Mouse (Mus musculus): ENCODE measurements around the gene Axdnd1. TPM values are rescaled to one million over a fixed set of nuclear protein-coding genes. Genes with fewer than 3 reads are reported as not detected.
"Not testable (repeated sequence)": the region's sequence is repeated elsewhere in the genome, so short reads cannot be mapped to it uniquely, and the experiment has no call there.

The Axdnd1 gene
- polyA plus RNA-seq, 1 experiment, result 0.06 TPM

DNA sequence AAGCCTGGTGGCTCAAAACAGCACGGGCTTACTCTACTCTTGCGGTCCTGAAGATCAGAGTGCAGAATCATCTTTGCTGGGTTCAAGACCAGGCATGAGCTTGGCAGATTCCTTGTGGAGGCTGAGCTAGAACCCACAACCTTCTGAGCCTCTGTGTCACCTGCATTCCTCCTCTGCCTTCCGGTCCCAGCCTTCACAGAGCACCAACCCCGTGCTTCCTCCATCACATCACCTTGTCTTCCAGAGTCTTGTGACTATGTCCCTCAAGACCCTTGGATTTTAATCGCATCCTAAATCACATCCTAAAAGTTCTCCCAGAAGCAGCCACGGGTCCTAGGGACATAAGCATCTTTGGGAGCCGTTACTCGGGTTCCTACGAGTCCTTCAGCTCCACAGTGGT is 97.8 kb downstream of the Axdnd1 start:
- DNase-seq (ENCODE audit: low spot score), result no peak

DNA sequence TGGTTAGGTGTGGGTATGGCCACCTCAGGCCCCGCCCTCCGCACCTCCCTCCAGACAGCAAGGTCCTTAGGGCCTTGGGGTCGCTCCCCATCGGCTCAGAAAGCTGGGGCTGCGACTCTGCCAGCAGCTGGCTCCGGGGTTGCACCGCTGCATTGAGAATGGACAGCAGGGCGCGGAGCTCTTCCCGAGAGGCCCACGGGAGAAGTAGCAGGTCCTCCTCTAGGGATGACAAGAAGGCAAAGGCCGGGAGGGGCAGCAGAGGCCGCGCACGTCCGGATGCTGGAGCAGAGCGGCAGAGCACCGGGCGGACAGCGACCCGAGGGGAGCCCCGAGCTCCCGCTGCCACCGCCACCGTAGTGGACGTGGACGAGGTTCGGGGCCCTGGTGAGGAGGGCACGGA is 110.3 kb downstream of the Axdnd1 start, which contains the start of gene Nphs2:
Gene Nphs2, plus strand, starts transcription at position 98 of the 400 bp plus-strand sequence.
- DNase-seq (ENCODE audit: low spot score), result no peak

DNA sequence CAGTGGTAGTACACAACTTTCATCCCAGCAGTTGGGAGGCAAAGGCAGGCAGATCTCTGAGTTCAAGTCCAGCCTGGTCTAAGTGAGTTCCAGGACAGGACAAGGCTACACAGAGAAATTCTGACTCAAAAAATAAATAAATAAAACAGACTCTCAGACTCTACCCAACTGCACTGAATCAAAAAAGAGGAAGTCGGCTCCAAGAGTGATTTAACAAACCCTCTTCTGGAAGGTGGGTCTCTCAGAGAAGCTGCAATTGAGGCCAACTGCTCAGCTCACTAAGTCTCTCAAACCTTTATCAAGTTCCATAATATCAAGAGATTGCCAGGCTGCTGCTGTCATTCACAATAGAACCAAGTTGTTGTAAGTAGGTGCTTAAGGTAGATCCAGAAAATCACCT is 112.4 kb downstream of the Axdnd1 start:
- no peak for DNase-seq (ENCODE audit: low spot score)

DNA sequence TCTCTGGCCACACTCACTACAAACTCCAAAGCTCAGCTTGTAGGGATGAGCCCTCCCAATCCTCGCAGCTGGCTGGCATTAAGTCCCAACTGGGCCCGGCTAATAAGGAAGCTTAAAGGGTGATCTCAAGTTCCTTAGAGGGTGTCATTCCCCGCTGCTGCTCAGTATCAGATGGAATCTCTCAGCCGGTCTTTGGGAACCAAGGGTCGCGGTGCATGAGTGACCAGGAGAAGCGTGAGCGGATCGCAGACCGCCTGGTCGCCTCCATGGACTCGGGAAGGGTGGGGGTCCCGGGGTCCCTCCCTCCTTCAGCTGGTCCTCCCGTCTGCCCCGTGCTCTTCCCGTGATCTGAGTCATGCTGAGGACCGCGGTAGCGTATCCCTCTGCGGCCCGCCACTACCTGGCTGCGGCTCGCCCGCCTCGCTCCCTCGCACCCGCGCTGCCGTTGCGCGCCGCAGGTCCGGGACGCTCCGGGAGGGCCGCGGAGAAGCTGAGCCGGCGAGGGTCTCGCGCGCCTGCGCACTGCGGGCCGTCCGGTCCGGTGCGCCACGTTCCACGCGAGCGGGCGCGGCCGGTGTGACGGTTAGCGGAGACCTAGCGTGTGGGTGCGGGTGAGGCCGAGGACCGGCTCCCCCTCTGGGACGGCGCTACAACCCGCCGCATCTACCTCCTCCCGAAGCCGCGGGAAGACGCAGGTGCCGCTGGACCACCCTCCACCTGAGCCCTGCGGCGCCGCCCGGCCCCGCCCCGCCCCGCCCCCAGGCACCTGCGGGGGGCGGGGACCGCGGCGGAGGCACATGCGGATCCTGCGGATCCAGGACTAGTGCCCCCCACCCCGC is 117.8 kb downstream of the Axdnd1 start, which contains the start of gene Tdrd5:
Gene Tdrd5, minus strand, starts transcription at position 754 of the 839 bp plus-strand sequence.
- DNase-seq (ENCODE audit: low spot score), result peak; percentile 24

DNA sequence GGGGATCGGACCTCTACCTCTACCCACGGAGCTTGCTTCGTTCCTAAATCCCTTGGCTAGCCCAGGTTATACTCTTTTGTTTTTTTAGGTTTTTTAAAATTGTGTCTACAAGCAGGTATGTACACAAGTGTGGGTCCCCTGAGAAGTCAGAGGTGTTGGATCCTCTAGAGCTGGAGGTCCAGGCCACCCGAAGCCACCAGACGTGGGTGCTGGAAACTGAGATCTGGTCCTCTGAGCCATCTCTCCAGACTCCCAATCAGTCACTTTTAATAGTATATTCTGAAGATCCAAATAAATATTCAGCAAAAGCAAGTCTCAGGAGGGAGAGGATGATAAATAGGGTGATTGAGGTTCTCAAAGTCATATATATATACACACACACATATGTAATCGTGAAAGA is 130.9 kb downstream of the Axdnd1 start:
- no peak for DNase-seq (ENCODE audit: low spot score)

DNA sequence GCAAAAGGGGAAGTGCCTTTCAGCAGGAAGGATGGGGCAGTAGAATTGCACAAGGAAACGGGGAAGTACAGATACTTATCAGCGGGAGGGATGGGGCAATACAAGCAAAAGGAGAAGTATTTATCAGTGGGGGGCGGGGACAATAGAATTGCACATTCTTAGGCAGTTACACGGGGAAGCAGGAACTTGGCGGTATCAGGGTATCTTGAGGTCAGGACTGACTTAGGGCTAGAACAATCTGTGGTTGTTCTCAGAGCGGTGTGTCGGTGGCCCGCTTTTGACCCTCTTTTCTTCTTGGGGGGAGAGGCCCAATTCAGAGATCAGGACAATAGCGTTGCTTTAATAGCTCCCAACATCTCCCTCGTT is 131.8 kb downstream of the Axdnd1 start:
- not testable (repeated sequence) for DNase-seq (ENCODE audit: low spot score)

DNA sequence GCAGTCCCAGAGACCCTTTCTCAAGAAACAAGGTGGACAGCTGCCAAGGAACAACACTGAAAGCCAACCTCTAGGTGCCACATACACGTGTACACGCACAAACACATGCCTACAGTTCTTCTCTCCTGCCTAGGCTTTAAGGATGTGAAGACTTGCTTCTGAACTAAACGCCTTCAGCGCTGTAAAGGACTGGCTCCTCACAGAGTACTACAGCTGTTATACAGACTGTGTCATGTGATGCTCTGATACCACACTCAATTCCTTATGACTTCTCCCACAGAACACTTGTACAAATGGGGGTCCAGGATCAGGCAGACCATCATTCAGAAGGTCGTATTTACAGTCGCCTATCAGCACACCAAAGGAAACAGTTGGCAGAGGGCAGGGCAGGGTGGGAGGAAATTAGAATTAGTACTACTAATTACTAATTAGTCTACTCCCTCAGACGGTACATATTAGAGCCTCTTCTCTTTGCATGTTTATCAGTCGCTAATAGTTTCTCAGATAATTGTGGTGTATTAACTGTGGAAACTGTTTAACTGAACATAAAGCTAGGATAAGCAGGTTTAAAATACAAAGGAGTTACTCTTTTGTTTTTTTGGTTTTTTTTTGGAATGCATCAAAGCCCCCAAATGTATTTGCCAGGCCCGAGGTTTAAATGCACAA is 132.3 kb downstream of the Axdnd1 start:
- no peak for DNase-seq (ENCODE audit: low spot score)

DNA sequence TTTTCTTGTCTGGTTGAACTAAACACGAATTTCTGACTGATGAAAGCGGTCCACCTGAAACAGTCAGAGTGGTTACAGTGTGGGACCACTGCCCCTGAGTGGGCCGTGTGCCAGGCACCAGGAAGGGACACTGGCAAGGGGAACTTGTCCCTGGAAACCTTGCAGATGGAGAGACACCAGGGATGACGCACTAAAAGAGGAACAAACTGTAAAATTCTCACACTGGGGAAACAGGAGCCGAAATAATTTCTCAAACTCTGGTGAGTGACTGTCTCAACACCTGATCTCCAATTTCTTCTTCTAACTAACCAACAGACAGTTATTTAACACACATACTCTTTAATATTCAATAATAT is 135.4 kb downstream of the Axdnd1 start:
- DNase-seq (ENCODE audit: low spot score), result no peak

DNA sequence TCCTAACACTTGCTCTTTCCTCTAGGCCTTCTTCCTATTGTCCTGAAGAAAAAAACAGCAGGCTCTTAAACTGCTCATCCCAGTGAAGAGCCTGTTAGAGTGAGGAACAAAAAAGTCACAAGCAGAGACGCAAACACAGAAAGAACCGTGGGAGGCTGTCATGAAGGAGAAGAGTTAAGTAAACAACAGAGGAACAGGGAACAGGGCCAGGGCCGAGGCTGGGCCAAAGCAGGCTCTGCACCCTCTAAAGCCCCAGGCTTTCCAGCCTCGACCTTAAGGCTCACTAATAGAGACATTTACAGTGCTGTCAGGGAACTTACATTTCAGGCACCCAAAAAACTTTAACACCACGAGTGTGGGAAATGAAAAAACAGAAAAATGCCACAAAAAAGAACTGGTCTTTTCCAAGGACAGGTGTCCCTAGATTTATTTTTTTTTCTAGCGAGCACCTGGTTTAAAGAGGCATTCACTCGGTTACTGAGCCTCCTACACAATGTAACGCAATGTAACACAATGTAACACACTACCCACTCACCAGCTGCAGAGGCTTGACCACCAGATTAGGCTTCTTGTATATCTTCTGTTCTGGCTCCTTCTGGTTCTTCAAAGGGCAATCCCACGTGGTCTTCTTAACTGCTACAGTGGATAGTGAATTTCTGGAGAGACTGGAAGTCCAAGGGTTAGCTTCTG is 136.0 kb downstream of the Axdnd1 start:
- no peak for DNase-seq (ENCODE audit: low spot score)

DNA sequence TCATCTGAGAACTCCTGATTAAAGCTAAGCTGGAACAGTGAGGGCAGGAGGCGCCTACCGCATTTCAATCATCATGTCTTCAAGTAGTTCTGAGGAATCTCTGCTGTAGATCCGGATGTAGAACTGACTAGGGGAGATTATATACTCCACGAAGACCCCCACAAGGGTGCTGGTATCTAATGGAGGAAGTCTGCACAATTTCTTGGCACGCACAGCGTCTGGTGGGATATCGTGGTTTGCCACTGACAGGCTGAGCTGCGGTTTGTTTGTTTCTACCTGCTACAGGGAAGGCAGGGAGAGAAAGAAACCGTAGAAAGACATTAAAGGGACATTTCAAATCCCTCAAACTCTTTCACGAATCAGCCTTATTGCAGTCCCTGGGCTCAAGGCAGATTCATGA is 136.8 kb downstream of the Axdnd1 start:
- DNase-seq (ENCODE audit: low spot score), result no peak

DNA sequence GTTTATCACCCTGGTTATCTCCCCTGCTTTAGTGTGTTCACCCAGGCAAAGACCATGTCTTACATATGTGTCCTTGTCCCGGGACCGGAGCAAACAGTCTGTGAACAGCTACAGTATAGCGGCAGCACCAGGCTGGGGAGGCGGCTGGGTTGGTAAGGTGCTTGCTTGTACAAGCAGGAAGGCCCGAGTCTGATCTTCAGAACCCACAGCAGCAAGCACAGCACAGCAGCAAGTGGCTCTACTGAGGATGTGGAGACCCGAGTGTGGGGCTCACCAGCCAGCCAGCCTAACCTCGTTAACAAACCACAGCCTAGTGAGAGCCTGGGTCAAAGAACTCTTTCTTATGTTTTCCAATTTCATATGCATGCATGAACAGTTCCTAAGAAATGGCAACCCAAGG is 140.8 kb downstream of the Axdnd1 start:
- no peak for DNase-seq (ENCODE audit: low spot score)

DNA sequence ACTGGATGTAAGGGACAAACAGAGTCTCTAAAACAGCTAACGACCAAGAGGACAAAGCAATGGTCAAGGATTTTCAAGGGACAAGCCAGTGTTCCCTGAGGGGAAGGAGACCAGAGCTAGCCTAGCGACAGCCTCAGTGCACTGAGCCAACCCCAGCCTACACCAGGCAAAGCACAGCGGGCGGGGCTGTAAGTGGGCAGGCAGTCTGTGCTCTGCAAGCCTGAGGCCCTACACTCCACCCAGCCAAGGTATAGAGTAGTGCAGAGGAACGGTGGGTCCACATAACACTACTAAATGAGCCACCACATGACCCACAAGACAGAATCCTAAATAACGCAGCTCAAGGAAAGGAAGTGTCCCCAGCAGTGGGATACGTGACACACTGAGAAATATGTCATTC is 147.3 kb downstream of the Axdnd1 start:
- no peak for DNase-seq (ENCODE audit: low spot score)

Other genes with a start within 250 kb of the Axdnd1 start
- gene Fam163a, start 216.1 kb downstream of the Axdnd1 start, polyA plus RNA-seq (2012; rRNA removed), result 0.06 and 0.11 TPM in 2 replicates
- 0.10 TPM in 2 replicates for gene Tdrd5, start 117.5 kb downstream of the Axdnd1 start, polyA plus RNA-seq (2012; rRNA removed)
- 0.03 and 0.07 TPM in 2 replicates for gene Nphs2, start 110.4 kb downstream of the Axdnd1 start, polyA plus RNA-seq (2012; rRNA removed)
- gene Gm2000, start 55.1 kb downstream of the Axdnd1 start, polyA plus RNA-seq (2012; rRNA removed), result 122 and 151 TPM in 2 replicates
- gene Soat1, start 53.2 kb upstream of the Axdnd1 start, polyA plus RNA-seq (2012; rRNA removed), result 16.5 and 22.0 TPM in 2 replicates
- 5.1 and 5.9 TPM in 2 replicates for gene Gm10031, start 102.9 kb upstream of the Axdnd1 start, polyA plus RNA-seq (2012; rRNA removed)
- gene Abl2, start 137.6 kb upstream of the Axdnd1 start, polyA plus RNA-seq (2012; rRNA removed), result 7.0 and 9.0 TPM in 2 replicates